Mouse (Mus musculus): ENCODE measurements around the gene Ccdc126. TPM values are rescaled to one million over a fixed set of nuclear protein-coding genes. Genes with fewer than 3 reads are reported as not detected.
"Not testable (repeated sequence)": the region's sequence is repeated elsewhere in the genome, so short reads cannot be mapped to it uniquely, and the experiment has no call there.

Gene Ccdc126
- total and polyA plus RNA-seq, 2 experiments from 2014 or later, result 7.0 to 7.1 TPM

DNA sequence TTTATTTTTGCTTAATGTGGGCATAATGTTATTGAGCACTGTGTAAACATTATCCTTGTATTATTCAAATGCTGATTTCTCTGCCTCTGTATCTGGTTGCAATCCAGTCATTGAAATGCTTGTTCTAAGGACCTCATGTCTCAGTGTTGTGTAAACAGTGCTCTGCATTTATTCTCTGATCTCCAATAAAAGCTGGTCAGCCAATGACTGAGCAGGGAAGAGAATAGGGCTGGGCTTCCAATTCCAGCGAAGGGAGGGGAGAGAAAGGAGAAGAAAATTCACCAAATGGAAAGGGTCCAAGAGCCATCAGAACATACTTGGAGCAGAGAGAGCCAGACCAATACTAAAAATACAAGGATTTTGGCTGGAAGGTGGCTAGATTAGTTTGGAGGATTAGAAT lies 38.1 kb upstream of the Ccdc126 start:
- Histone ChIP-seq H3K9me3 (ENCODE audit: low read length) (no peaks in the 10 kb centered on the region), H3K27ac (no peak overlapping the region), H3K4me3 (ENCODE audit: low read length) (no peak overlapping the region), H3K36me3 (ENCODE audit: insufficient read depth, low read length) (no peaks in the 10 kb centered on the region), H3K9ac (replicated peaks; ENCODE audit: low read length) (no peak overlapping the region), H3K27me3 (ENCODE audit: insufficient read depth, low read length) (no peaks in the 10 kb centered on the region), H3K4me1 (ENCODE audit: insufficient read depth, low read length) (no peaks in the 10 kb centered on the region), H3K4me2 (ENCODE audit: low read depth, low read length) (no peak overlapping the region)
- DNase-seq (ENCODE audit: low spot score), result peak; percentile 9
- no peak for TF ChIP-seq CTCF (IDR thresholded peaks at IDR 0.05; ENCODE audit: low read depth)
- ATAC-seq, result no peak
- WGBS, result 26% methylated on average over 1 of the region's 1 CpGs

DNA sequence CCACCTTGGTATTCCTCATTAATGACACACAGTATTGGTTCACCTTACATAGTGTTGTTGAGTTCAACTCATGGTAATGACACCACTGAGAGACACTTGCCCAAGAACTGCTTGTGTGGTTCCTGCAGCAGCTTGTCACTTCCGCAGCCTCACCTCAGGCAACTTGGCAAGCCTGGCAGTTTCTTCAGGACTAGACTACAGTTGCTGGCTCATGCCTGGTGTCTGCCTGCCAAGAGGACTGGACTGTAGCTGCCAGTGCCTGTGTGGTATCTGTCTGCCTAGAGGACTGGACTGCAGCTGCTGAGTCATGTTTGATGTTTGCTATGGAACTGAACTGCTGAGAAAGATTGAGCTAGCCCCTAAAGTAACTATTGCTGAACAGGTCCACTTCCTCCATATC lies 37.0 kb upstream of the Ccdc126 start:
- Histone ChIP-seq H3K9me3 (ENCODE audit: low read length) (no peaks in the 10 kb centered on the region), H3K4me1 (ENCODE audit: insufficient read depth, low read length) (no peaks in the 10 kb centered on the region), H3K9ac (replicated peaks; ENCODE audit: low read length) (no peak overlapping the region), H3K4me3 (ENCODE audit: low read length) (no peak overlapping the region), H3K27ac (no peak overlapping the region), H3K4me2 (ENCODE audit: low read depth, low read length) (no peak overlapping the region), H3K27me3 (ENCODE audit: insufficient read depth, low read length) (no peaks in the 10 kb centered on the region), H3K36me3 (ENCODE audit: insufficient read depth, low read length) (no peaks in the 10 kb centered on the region)
- ATAC-seq (peak; percentile 87), DNase-seq (ENCODE audit: low spot score) (peak; percentile 79)
- WGBS, result 61% methylated on average over 1 of the region's 1 CpGs
- no peak for TF ChIP-seq CTCF (IDR thresholded peaks at IDR 0.05; ENCODE audit: low read depth)

DNA sequence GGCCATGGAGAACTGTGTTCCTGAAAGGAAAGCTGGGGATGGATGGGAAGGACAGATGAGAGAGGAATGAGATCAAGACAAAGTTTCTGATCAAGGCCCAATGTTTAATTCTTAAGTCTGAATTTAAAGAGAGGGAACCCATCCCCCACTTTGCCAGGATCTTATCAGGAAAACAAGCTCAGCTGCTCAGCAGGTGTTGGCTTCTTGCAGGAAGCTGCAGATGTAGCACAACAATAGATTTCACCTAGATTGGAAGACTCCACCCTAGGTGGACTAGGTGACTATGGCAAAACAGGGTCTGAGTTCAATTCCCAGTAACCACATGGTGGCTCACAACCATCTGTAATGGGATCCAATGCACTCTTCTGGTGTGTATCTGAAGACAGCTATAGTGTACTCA lies 20.8 kb upstream of the Ccdc126 start:
- Histone ChIP-seq H3K27ac (no peak overlapping the region), H3K4me1 (ENCODE audit: insufficient read depth, low read length) (no peaks in the 10 kb centered on the region), H3K4me3 (ENCODE audit: low read length) (no peak overlapping the region), H3K27me3 (ENCODE audit: insufficient read depth, low read length) (no peaks in the 10 kb centered on the region), H3K9ac (replicated peaks; ENCODE audit: low read length) (no peak overlapping the region), H3K9me3 (ENCODE audit: low read length) (no peaks in the 10 kb centered on the region), H3K4me2 (ENCODE audit: low read depth, low read length) (no peak overlapping the region), H3K36me3 (ENCODE audit: insufficient read depth, low read length) (no peaks in the 10 kb centered on the region)
- no peak for TF ChIP-seq CTCF (IDR thresholded peaks at IDR 0.05; ENCODE audit: low read depth)
- no peak for ATAC-seq
- no peak for DNase-seq (ENCODE audit: low spot score)

DNA sequence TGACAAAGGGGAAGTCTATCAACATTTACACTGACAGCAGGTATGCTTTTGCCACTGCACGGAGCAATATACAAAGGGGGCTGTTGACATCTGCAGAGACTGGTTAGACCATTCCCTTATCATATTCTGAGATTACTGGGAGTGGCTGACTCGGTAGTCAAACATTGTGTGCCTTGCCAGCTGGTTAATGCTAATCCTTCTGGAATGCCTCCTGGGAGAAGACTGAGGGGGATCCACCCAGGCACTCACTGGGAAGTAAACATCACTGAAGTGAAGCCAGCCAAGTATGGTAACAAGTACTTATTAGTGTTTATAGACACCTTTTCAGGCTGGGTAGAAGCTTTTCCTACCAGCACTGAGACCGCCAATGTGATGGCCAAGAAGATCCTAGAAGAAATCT lies 4.3 kb upstream of the Ccdc126 start:
- H3K4me2 ChIP-seq (ENCODE audit: low read depth, low read length); ATAC-seq; H3K4me3 ChIP-seq (ENCODE audit: low read length); H3K4me1 ChIP-seq (ENCODE audit: insufficient read depth, low read length); DNase-seq (ENCODE audit: low spot score); H3K27me3 ChIP-seq (ENCODE audit: insufficient read depth, low read length); H3K27ac ChIP-seq; H3K36me3 ChIP-seq (ENCODE audit: insufficient read depth, low read length); H3K9ac ChIP-seq (replicated peaks; ENCODE audit: low read length); H3K9me3 ChIP-seq (ENCODE audit: low read length): not testable (repeated sequence)
- 54% methylated on average over 3 of the region's 3 CpGs for WGBS

DNA sequence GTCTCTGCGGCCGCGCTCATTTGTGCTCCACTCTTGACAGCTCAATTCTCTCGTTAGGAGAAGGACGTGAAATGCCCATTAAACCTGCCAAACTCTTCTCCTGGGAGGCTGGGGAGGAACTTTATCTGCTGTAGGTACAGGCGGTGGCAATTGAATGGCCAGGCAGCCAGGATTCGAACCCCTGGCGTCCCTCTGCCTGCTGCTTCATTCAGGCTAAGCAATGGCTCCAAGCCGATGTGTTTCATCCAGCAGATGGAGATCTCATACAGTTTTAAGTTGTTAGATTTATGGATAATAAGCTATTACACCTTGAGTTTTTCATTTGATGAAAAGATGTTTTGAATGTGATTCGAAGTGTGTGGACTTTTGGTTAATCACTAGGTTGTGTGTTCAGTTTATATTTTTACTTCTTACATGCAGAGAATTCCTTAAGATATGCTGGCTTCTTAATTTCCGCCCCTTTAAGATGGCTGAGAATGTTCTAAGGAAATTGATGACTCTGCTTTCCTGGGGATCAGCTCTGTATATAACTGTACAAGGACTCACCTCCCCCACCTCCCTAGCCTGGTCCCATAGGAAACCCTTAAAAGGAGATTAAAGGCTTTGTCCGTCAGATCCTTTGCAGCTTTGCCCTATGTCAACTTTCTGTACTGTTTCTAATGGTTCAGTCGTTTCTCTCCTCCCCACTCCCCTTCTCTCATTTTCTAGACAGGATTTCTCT lies 681 bp downstream of the Ccdc126 start:
- H3K4me2 ChIP-seq (ENCODE audit: low read depth, low read length), result peak overlapping the region; percentile 71
- 13% methylated on average over 13 of the region's 13 CpGs for WGBS
- TF ChIP-seq CTCF (IDR thresholded peaks at IDR 0.05; ENCODE audit: low read depth), result peak; percentile 49
- peak overlapping the region; percentile 76 for H3K4me3 ChIP-seq (ENCODE audit: low read length)
- H3K9me3 ChIP-seq (ENCODE audit: low read length), result no peaks in the 10 kb centered on the region
- ATAC-seq (peak; percentile 7; the same call in 1 of the 2 replicates), DNase-seq (ENCODE audit: low spot score) (peak; percentile 73)
- peak overlapping the region; percentile 78 for H3K9ac ChIP-seq (replicated peaks; ENCODE audit: low read length)
- no peaks in the 10 kb centered on the region for H3K36me3 ChIP-seq (ENCODE audit: insufficient read depth, low read length)
- H3K27me3 ChIP-seq (ENCODE audit: insufficient read depth, low read length), result no peaks in the 10 kb centered on the region
- peaks cover 4% of the 10 kb centered on the region; the same call in 1 of the 2 replicates for H3K4me1 ChIP-seq (ENCODE audit: insufficient read depth, low read length)
- peak overlapping the region; percentile 85 for H3K27ac ChIP-seq

DNA sequence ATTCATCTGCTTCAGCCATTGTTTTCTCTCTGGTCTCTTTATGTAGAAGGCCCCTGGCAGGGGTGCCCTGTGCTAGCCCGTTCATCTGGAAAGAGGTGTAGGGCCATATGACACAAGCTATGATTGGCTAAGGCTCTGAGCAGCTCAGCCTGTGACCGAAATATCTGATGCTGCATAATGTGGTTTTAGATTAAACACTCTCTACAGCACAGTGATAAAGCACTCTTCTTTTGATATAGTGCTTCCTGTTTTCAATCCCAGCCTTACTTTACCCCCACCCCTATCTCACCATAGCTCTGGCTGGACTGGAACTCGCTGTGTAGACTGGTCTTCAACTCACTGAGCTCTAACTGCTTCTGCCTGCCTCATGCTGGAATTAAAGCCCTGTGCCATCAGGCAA lies 2.3 kb downstream of the Ccdc126 start:
- TF ChIP-seq CTCF (IDR thresholded peaks at IDR 0.05; ENCODE audit: low read depth), result no peak
- H3K27ac ChIP-seq, result no peak overlapping the region
- H3K4me1 ChIP-seq (ENCODE audit: insufficient read depth, low read length), result peaks cover 4% of the 10 kb centered on the region; the same call in 1 of the 2 replicates
- 72% methylated on average over 3 of the region's 3 CpGs for WGBS
- H3K4me3 ChIP-seq (ENCODE audit: low read length), result no peak overlapping the region
- no peaks in the 10 kb centered on the region for H3K36me3 ChIP-seq (ENCODE audit: insufficient read depth, low read length)
- no peak overlapping the region for H3K9ac ChIP-seq (replicated peaks; ENCODE audit: low read length)
- ATAC-seq (no peak), DNase-seq (ENCODE audit: low spot score) (no peak)
- no peaks in the 10 kb centered on the region for H3K27me3 ChIP-seq (ENCODE audit: insufficient read depth, low read length)
- no peaks in the 10 kb centered on the region for H3K9me3 ChIP-seq (ENCODE audit: low read length)
- no peak overlapping the region for H3K4me2 ChIP-seq (ENCODE audit: low read depth, low read length)

DNA sequence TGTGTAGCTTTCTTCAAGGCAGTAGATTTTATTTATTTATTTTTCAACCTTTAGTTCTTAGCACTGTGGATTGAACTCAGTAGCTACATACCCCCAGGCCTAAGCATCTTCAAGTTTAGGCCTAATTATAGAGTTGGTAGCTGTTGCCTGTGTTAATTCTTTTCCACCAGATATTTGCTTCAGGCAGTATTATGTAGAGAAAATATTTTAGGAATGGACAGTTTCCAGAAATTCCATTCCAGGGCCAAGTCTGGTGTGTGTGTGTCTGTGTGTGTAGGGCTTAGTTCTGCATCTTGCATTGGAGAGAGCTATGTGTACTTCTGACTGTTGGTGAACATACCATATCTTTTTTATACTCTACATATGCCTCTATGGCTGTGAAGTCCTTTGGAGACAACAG lies 3.0 kb downstream of the Ccdc126 start:
- Histone ChIP-seq H3K27ac (no peak overlapping the region), H3K9ac (replicated peaks; ENCODE audit: low read length) (no peak overlapping the region), H3K4me2 (ENCODE audit: low read depth, low read length) (no peak overlapping the region), H3K27me3 (ENCODE audit: insufficient read depth, low read length) (no peaks in the 10 kb centered on the region), H3K4me3 (ENCODE audit: low read length) (no peak overlapping the region), H3K9me3 (ENCODE audit: low read length) (no peaks in the 10 kb centered on the region), H3K36me3 (ENCODE audit: insufficient read depth, low read length) (no peaks in the 10 kb centered on the region), H3K4me1 (ENCODE audit: insufficient read depth, low read length) (peaks cover 4% of the 10 kb centered on the region; the same call in 1 of the 2 replicates)
- TF ChIP-seq CTCF (IDR thresholded peaks at IDR 0.05; ENCODE audit: low read depth), result no peak
- ATAC-seq (no peak), DNase-seq (ENCODE audit: low spot score) (no peak)

Data from hindbrain, postnatal 0 days (tissue).